Mouse (Mus musculus) midbrain, embryonic 16.5 days (tissue): ENCODE measurements around the gene Ppp3ca. TPM values are rescaled to one million over a fixed set of nuclear protein-coding genes. Genes with fewer than 3 reads are reported as not detected.
A peak's percentile ranks its signal among the peaks of the same experiment; 100 is the strongest.

Experiments used
- ATAC-seq: fragments of 200-750 bp; cut with Nextera tagmentation; 2 replicates; pipeline ENCODE4 v1.8.0; 2017; ENCODE audit warnings: moderate TSS enrichment
- H3K27ac ChIP-seq: fragments of 300-500 bp; sonication (generic); 2 replicates; pipeline ENCODE4 v1.5.1; 2014; ENCODE audit warnings: mild to moderate bottlenecking, low read length, mixed read lengths
- H3K27me3 ChIP-seq: fragments of 300-500 bp; sonication (generic); 2 replicates; pipeline ENCODE4 v1.6.1; 2014; ENCODE audit warnings: low read depth, low read length, mixed read lengths; ENCODE audit not compliant: control insufficient read depth, insufficient read depth
- H3K36me3 ChIP-seq: fragments of 300-500 bp; sonication (generic); 2 replicates; pipeline ENCODE4 v1.6.1; 2014; ENCODE audit warnings: mild to moderate bottlenecking, low read length, moderate library complexity, mixed read lengths; ENCODE audit not compliant: control insufficient read depth, insufficient read depth
- H3K4me1 ChIP-seq: fragments of 300-500 bp; sonication (generic); 2 replicates; pipeline ENCODE4 v1.6.1; 2014; ENCODE audit warnings: mild to moderate bottlenecking, low read length, mixed read lengths; ENCODE audit not compliant: control insufficient read depth, insufficient read depth
- H3K4me2 ChIP-seq: fragments of 300-500 bp; sonication (generic); 2 replicates; pipeline ENCODE4 v1.6.1; 2014; ENCODE audit warnings: mild to moderate bottlenecking, low read length, mixed read lengths
- H3K4me3 ChIP-seq: fragments of 300-500 bp; sonication (generic); 2 replicates; pipeline ENCODE4 v1.5.1; 2014; ENCODE audit warnings: low read depth, mild to moderate bottlenecking, low read length, moderate library complexity, mixed read lengths
- H3K9ac ChIP-seq: fragments of 300-500 bp; sonication (generic); 2 replicates; pipeline ENCODE4 v1.6.1; 2014; ENCODE audit warnings: low read depth, low read length, mixed read lengths
- H3K9me3 ChIP-seq: fragments of 300-500 bp; sonication (generic); replicated peaks from 2 replicates; pipeline ENCODE4 v1.6.1; 2014; ENCODE audit warnings: mild to moderate bottlenecking, low read length, mixed read lengths; ENCODE audit not compliant: control insufficient read depth, poor library complexity, severe bottlenecking
- WGBS: fragments of 180-500 bp; shearing (Covaris S2); extraction: QIAGEN DNeasy Blood & Tissue Kit; methylation state at CpG from one replicate; pipeline ENCODE4 v1.1.7; 2014; 5-methylcytosine and 5-hydroxymethylcytosine counted together
- polyA plus RNA-seq: library from polyadenylated mRNA; unstranded; fragments of >200 nt; fragmentation: Nextera tagmentation; extraction: Ambion mirVana; gene quantifications from 2 replicates; pipeline ENCODE4 v1.2.1, GENCODE M21; 2015

The Ppp3ca gene
- polyA plus RNA-seq, 1 experiment from 2014 or later, result 146 TPM

GRCm38 (mm10) chr3:136745456-136745855 lies 75.5 kb downstream of the Ppp3ca start:
- WGBS, result 70% methylated on average over 7 of the region's 7 CpGs
- Histone ChIP-seq H3K9me3 (no peaks in the 10 kb centered on the region), H3K9ac (no peak overlapping the region), H3K27me3 (no peaks in the 10 kb centered on the region), H3K4me3 (no peak overlapping the region), H3K36me3 (no peaks in the 10 kb centered on the region), H3K27ac (no peak overlapping the region), H3K4me1 (peaks cover 9% of the 10 kb centered on the region), H3K4me2 (no peak overlapping the region)
- ATAC-seq, result no peak

GRCm38 (mm10) chr3:136748761-136749476 lies 79.0 kb downstream of the Ppp3ca start:
- Histone ChIP-seq H3K36me3 (no peaks in the 10 kb centered on the region), H3K4me3 (no peak overlapping the region), H3K9ac (no peak overlapping the region), H3K4me1 (peaks cover 16% of the 10 kb centered on the region), H3K27ac (no peak overlapping the region), H3K27me3 (no peaks in the 10 kb centered on the region), H3K9me3 (no peaks in the 10 kb centered on the region), H3K4me2 (no peak overlapping the region)
- WGBS, result 65% methylated on average over 6 of the region's 6 CpGs
- ATAC-seq, result no peak

GRCm38 (mm10) chr3:136749477-136749797 lies 79.5 kb downstream of the Ppp3ca start:
- Histone ChIP-seq H3K36me3 (no peaks in the 10 kb centered on the region), H3K4me3 (no peak overlapping the region), H3K9ac (no peak overlapping the region), H3K27me3 (no peaks in the 10 kb centered on the region), H3K4me1 (peaks cover 14% of the 10 kb centered on the region), H3K27ac (no peak overlapping the region), H3K9me3 (no peaks in the 10 kb centered on the region), H3K4me2 (no peak overlapping the region)
- ATAC-seq, result no peak

- Histone ChIP-seq H3K9me3 (no peaks in the 10 kb centered on the region), H3K36me3 (no peaks in the 10 kb centered on the region), H3K9ac (no peak overlapping the region), H3K4me2 (no peak overlapping the region), H3K27ac (no peak overlapping the region), H3K27me3 (no peaks in the 10 kb centered on the region), H3K4me3 (no peak overlapping the region), H3K4me1 (peaks cover 12% of the 10 kb centered on the region)
- ATAC-seq, result no peak
- 24% methylated on average over 2 of the region's 2 CpGs for WGBS
Observed at GRCm38 (mm10) chr3:136749951-136750350, 80.0 kb downstream of the Ppp3ca start.

- H3K9ac ChIP-seq, result no peak overlapping the region
- H3K27ac ChIP-seq, result no peak overlapping the region
- 22% methylated on average over 5 of the region's 5 CpGs for WGBS
- H3K36me3 ChIP-seq, result no peaks in the 10 kb centered on the region
- no peaks in the 10 kb centered on the region for H3K27me3 ChIP-seq
- peak; percentile 40 for ATAC-seq
- no peak overlapping the region for H3K4me2 ChIP-seq
- H3K9me3 ChIP-seq, result no peaks in the 10 kb centered on the region
- peaks cover 8% of the 10 kb centered on the region for H3K4me1 ChIP-seq
- no peak overlapping the region for H3K4me3 ChIP-seq
Observed at GRCm38 (mm10) chr3:136752126-136752716, 82.3 kb downstream of the Ppp3ca start.

- no peak overlapping the region for H3K9ac ChIP-seq
- no peaks in the 10 kb centered on the region for H3K36me3 ChIP-seq
- H3K27me3 ChIP-seq, result no peaks in the 10 kb centered on the region
- H3K4me2 ChIP-seq, result no peak overlapping the region
- no peaks in the 10 kb centered on the region for H3K9me3 ChIP-seq
- peaks cover 8% of the 10 kb centered on the region for H3K4me1 ChIP-seq
- no peak overlapping the region for H3K4me3 ChIP-seq
- no peak for ATAC-seq
- WGBS, result 91% methylated on average over 6 of the region's 6 CpGs
- no peak overlapping the region for H3K27ac ChIP-seq
Observed at GRCm38 (mm10) chr3:136756137-136756536, 86.2 kb downstream of the Ppp3ca start.

GRCm38 (mm10) chr3:136759446-136759845 lies 89.5 kb downstream of the Ppp3ca start:
- no peaks in the 10 kb centered on the region for H3K9me3 ChIP-seq
- no peak overlapping the region for H3K9ac ChIP-seq
- H3K4me3 ChIP-seq, result no peak overlapping the region
- no peak overlapping the region for H3K27ac ChIP-seq
- H3K4me2 ChIP-seq, result no peak overlapping the region
- H3K4me1 ChIP-seq, result 0 out of 2 replicates have a peak, but pooled peaks cover under 1% of the 10 kb centered on the region
- WGBS, result 96% methylated on average over 12 of the region's 12 CpGs
- H3K27me3 ChIP-seq, result no peaks in the 10 kb centered on the region
- no peak for ATAC-seq
- no peaks in the 10 kb centered on the region for H3K36me3 ChIP-seq

GRCm38 (mm10) chr3:136761292-136761978 lies 91.5 kb downstream of the Ppp3ca start:
- Histone ChIP-seq H3K4me1 (peaks cover 6% of the 10 kb centered on the region; the same call in 1 of the 2 replicates), H3K27ac (no peak overlapping the region), H3K27me3 (no peaks in the 10 kb centered on the region), H3K4me3 (no peak overlapping the region), H3K4me2 (no peak overlapping the region), H3K9ac (no peak overlapping the region), H3K36me3 (no peaks in the 10 kb centered on the region), H3K9me3 (no peaks in the 10 kb centered on the region)
- 87% methylated on average over 7 of the region's 7 CpGs for WGBS
- no peak for ATAC-seq

- no peak for ATAC-seq
- WGBS, result 88% methylated on average over 1 of the region's 1 CpGs
- H3K27me3 ChIP-seq, result no peaks in the 10 kb centered on the region
- no peaks in the 10 kb centered on the region for H3K9me3 ChIP-seq
- H3K36me3 ChIP-seq, result no peaks in the 10 kb centered on the region
- H3K27ac ChIP-seq, result no peak overlapping the region
- peaks cover 6% of the 10 kb centered on the region; the same call in 1 of the 2 replicates for H3K4me1 ChIP-seq
- no peak overlapping the region for H3K4me2 ChIP-seq
- no peak overlapping the region for H3K9ac ChIP-seq
- no peak overlapping the region for H3K4me3 ChIP-seq
Observed at GRCm38 (mm10) chr3:136761979-136762341, 92.0 kb downstream of the Ppp3ca start.
